Mouse (Mus musculus): ENCODE results near the gene Exosc3. TPM values are rescaled to one million over a fixed set of nuclear protein-coding genes. Genes with fewer than 3 reads are reported as not detected.

Exosc3 gene
- polyA plus RNA-seq, 1 experiment from 2014 or later, result 43.7 TPM

GRCm38 (mm10) chr4:45296662-45297564, 45.6 kb downstream of the Exosc3 start, which contains the start of gene Trmt10b:
Gene Trmt10b, plus strand, starts transcription at chr4:45297127.
- H3K9ac ChIP-seq (ENCODE audit: low read length), result peak within 1 kb of the TSS; percentile 76
- 19% methylated on average over 27 of the region's 27 CpGs for WGBS
- DNase-seq (ENCODE audit: low spot score) (peak; percentile 82), ATAC-seq (ENCODE audit: low FRiP score, low TSS enrichment) (peak; percentile 86)
- no peak within 1 kb of the TSS for H3K27ac ChIP-seq (replicated peaks)
- H3K4me2 ChIP-seq (replicated peaks; ENCODE audit: low read depth), result peak within 1 kb of the TSS; percentile 84
- peak within 1 kb of the TSS; percentile 63 for H3K4me3 ChIP-seq (ENCODE audit: low read depth, low read length)
- H3K4me1 ChIP-seq (replicated peaks; ENCODE audit: control insufficient read depth, insufficient read depth), result no peaks in the 10 kb centered on the region
- no peaks in the 10 kb centered on the region for H3K9me3 ChIP-seq (ENCODE audit: control insufficient read depth, low read length)
- H3K36me3 ChIP-seq (ENCODE audit: control insufficient read depth, insufficient read depth, low read length), result peaks cover 5% of the 10 kb centered on the region; the same call in 1 of the 2 replicates
- no peaks in the 10 kb centered on the region for H3K27me3 ChIP-seq (ENCODE audit: control insufficient read depth, insufficient read depth, low read length)
- no peak for TF ChIP-seq CTCF (IDR thresholded peaks at IDR 0.05; ENCODE audit: low read depth)
- TF ChIP-seq EP300 (optimal IDR thresholded peaks at IDR 0.05), result no peak

DNA sequence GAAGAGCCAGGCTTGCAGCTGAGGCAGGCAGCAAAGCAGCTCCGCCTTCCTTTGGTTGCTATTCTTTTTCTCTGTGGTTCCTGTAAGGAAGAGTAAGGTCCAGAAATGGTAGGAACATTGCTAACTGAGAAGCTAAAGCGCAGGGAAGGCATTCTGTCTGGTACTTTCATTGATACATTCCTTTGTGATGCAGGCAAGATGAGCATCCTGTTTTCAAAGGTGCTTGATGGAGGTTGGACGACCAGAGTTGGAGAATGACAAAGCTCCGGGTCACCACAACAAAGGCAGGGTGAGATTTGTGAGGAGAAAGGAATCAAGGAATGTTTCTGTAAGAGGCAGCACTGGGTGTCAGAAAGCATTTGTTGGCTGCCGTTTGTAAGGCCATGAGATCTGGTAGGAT, 54.6 kb downstream of the Exosc3 start:
- no peak overlapping the region for H3K9ac ChIP-seq (ENCODE audit: low read length)
- 76% methylated on average over 5 of the region's 5 CpGs for WGBS
- no peak for DNase-seq (ENCODE audit: low spot score)

GRCm38 (mm10) chr4:45286318-45286717, 56.2 kb downstream of the Exosc3 start:
- Histone ChIP-seq H3K36me3 (ENCODE audit: control insufficient read depth, insufficient read depth, low read length) (no peaks in the 10 kb centered on the region), H3K4me2 (replicated peaks; ENCODE audit: low read depth) (no peak overlapping the region), H3K4me1 (replicated peaks; ENCODE audit: control insufficient read depth, insufficient read depth) (no peaks in the 10 kb centered on the region), H3K4me3 (ENCODE audit: low read depth, low read length) (no peak overlapping the region), H3K27me3 (ENCODE audit: control insufficient read depth, insufficient read depth, low read length) (no peaks in the 10 kb centered on the region), H3K9ac (ENCODE audit: low read length) (no peak overlapping the region), H3K9me3 (ENCODE audit: control insufficient read depth, low read length) (no peaks in the 10 kb centered on the region), H3K27ac (replicated peaks) (no peak overlapping the region)
- ATAC-seq (ENCODE audit: low FRiP score, low TSS enrichment) (no peak), DNase-seq (ENCODE audit: low spot score) (peak; percentile 23)
- 53% methylated on average over 3 of the region's 3 CpGs for WGBS
- peak; percentile 77 for TF ChIP-seq CTCF (IDR thresholded peaks at IDR 0.05; ENCODE audit: low read depth)
- TF ChIP-seq EP300 (optimal IDR thresholded peaks at IDR 0.05), result no peak

More for the DNA sequence above, 54.6 kb downstream of the Exosc3 start:
- Histone ChIP-seq H3K9me3 (ENCODE audit: control insufficient read depth, low read length) (no peaks in the 10 kb centered on the region), H3K27ac (replicated peaks) (no peak overlapping the region), H3K4me2 (replicated peaks; ENCODE audit: low read depth) (no peak overlapping the region), H3K36me3 (ENCODE audit: control insufficient read depth, insufficient read depth, low read length) (no peaks in the 10 kb centered on the region), H3K4me3 (ENCODE audit: low read depth, low read length) (no peak overlapping the region), H3K4me1 (replicated peaks; ENCODE audit: control insufficient read depth, insufficient read depth) (no peaks in the 10 kb centered on the region), H3K27me3 (ENCODE audit: control insufficient read depth, insufficient read depth, low read length) (no peaks in the 10 kb centered on the region)
- no peak for ATAC-seq (ENCODE audit: low FRiP score, low TSS enrichment)
- TF ChIP-seq CTCF (IDR thresholded peaks at IDR 0.05; ENCODE audit: low read depth) (no peak), EP300 (optimal IDR thresholded peaks at IDR 0.05) (no peak)

DNA sequence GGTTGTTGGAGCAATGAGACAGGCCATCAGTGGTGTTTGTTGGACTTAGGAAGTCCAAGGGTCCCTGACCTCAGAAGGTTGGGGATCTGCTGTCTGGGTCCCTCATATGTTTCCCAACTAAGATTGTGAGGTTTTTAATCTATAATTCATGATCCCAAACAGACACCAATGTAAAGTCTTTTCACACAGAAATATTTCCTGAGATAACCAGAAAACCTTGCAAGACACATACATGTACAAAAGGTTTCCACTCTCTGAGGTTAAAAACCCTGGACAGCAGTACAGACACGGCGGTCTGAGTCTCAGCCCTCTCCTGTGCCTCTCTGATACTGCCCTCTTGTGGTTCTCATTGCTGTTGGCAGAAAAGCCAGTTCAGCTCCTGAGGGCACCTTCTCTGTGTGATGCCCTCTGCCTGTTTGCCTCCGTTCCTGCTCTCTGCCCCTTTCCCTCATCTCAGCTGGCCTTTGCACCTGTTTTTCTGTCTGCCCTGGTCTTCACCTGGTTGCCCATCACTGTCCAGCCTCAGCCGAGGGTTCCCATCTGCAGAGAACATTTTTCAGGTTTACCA, 62.5 kb downstream of the Exosc3 start:
- peak; percentile 78 for ATAC-seq (ENCODE audit: low FRiP score, low TSS enrichment)

DNA sequence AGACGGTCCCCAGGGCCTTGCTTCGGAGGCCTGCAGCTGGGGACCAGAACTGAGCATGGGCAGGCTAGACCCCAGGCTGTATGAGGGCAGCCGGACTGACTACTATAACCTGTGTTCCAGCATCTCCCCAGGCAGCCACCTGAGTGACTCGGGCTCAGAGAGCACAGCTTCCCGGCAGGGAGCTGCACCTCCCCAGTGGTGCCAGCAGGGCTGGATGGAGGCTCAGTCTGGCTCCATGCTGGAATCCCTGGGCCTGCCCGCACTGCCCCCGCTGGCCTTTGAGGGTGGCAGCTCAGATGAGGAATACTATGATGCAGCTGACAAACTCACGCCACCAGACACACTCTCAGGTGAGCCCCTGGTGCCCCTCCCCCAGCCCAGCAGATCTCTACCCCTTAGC, 63.2 kb downstream of the Exosc3 start:
- WGBS, result 52% methylated on average over 8 of the region's 8 CpGs
- ATAC-seq (ENCODE audit: low FRiP score, low TSS enrichment), result peak; percentile 66
- TF ChIP-seq CTCF (IDR thresholded peaks at IDR 0.05; ENCODE audit: low read depth), result peak; percentile 52
- TF ChIP-seq EP300 (optimal IDR thresholded peaks at IDR 0.05), result no peak
- peak; percentile 45 for DNase-seq (ENCODE audit: low spot score)
- H3K27me3 ChIP-seq (ENCODE audit: control insufficient read depth, insufficient read depth, low read length), result no peaks in the 10 kb centered on the region
- no peaks in the 10 kb centered on the region for H3K9me3 ChIP-seq (ENCODE audit: control insufficient read depth, low read length)
- no peaks in the 10 kb centered on the region for H3K4me1 ChIP-seq (replicated peaks; ENCODE audit: control insufficient read depth, insufficient read depth)
- H3K4me3 ChIP-seq (ENCODE audit: low read depth, low read length), result no peak overlapping the region
- no peak overlapping the region for H3K9ac ChIP-seq (ENCODE audit: low read length)
- no peaks in the 10 kb centered on the region for H3K36me3 ChIP-seq (ENCODE audit: control insufficient read depth, insufficient read depth, low read length)
- H3K27ac ChIP-seq (replicated peaks), result no peak overlapping the region
- no peak overlapping the region for H3K4me2 ChIP-seq (replicated peaks; ENCODE audit: low read depth)

More for the DNA sequence above, 62.5 kb downstream of the Exosc3 start:
- Histone ChIP-seq H3K36me3 (ENCODE audit: control insufficient read depth, insufficient read depth, low read length) (no peaks in the 10 kb centered on the region), H3K27me3 (ENCODE audit: control insufficient read depth, insufficient read depth, low read length) (no peaks in the 10 kb centered on the region), H3K27ac (replicated peaks) (no peak overlapping the region), H3K9ac (ENCODE audit: low read length) (no peak overlapping the region), H3K4me3 (ENCODE audit: low read depth, low read length) (no peak overlapping the region), H3K4me2 (replicated peaks; ENCODE audit: low read depth) (no peak overlapping the region), H3K4me1 (replicated peaks; ENCODE audit: control insufficient read depth, insufficient read depth) (no peaks in the 10 kb centered on the region), H3K9me3 (ENCODE audit: control insufficient read depth, low read length) (no peaks in the 10 kb centered on the region)
- TF ChIP-seq EP300 (optimal IDR thresholded peaks at IDR 0.05), result no peak
- peak; percentile 97 for TF ChIP-seq CTCF (IDR thresholded peaks at IDR 0.05; ENCODE audit: low read depth)
- DNase-seq (ENCODE audit: low spot score), result peak; percentile 70
- WGBS, result 15% methylated on average over 4 of the region's 4 CpGs

- Histone ChIP-seq H3K4me1 (replicated peaks; ENCODE audit: control insufficient read depth, insufficient read depth) (no peaks in the 10 kb centered on the region), H3K9me3 (ENCODE audit: control insufficient read depth, low read length) (no peaks in the 10 kb centered on the region), H3K27me3 (ENCODE audit: control insufficient read depth, insufficient read depth, low read length) (no peaks in the 10 kb centered on the region), H3K9ac (ENCODE audit: low read length) (no peak overlapping the region), H3K4me2 (replicated peaks; ENCODE audit: low read depth) (no peak overlapping the region), H3K4me3 (ENCODE audit: low read depth, low read length) (no peak overlapping the region), H3K27ac (replicated peaks) (no peak overlapping the region), H3K36me3 (ENCODE audit: control insufficient read depth, insufficient read depth, low read length) (no peaks in the 10 kb centered on the region)
- ATAC-seq (ENCODE audit: low FRiP score, low TSS enrichment) (no peak), DNase-seq (ENCODE audit: low spot score) (no peak)
- no peak for TF ChIP-seq CTCF (IDR thresholded peaks at IDR 0.05; ENCODE audit: low read depth)
- TF ChIP-seq EP300 (optimal IDR thresholded peaks at IDR 0.05), result no peak
- WGBS, result 79% methylated on average over 8 of the region's 8 CpGs
Observed at GRCm38 (mm10) chr4:45275770-45276169, 66.8 kb downstream of the Exosc3 start.

All from stomach, postnatal 0 days (tissue).